Mouse (Mus musculus): ENCODE results near the gene Mnat1. TPM values are rescaled to one million over a fixed set of nuclear protein-coding genes. Genes with fewer than 3 reads are reported as not detected.

The Mnat1 gene
- total and polyA plus RNA-seq, 2 experiments from 2014 or later: 13.2 to 16.1 TPM

DNA sequence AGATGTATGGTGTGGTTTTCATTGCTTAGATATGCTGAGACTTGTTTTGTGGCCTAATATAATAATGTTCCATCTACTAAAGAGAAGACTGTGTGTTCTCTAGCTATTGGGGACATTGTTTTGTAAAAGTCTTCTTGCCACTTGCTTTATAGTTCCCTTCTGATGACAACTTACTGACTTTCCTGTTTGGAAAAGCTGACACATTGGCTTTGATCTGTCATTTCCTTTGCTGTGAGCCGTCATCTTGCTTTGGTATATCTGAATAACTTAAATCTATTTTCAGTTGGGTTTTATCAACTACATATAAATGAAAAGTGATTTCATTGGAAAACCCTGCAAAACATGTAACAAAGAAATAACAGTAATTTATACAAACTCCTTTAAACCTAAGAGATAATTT is 74.9 kb downstream of the Mnat1 start:
- Histone ChIP-seq H3K9me3 (ENCODE audit: low read length) (no peaks in the 10 kb centered on the region), H3K27ac (ENCODE audit: low read depth, low read length) (no peak overlapping the region), H3K4me3 (ENCODE audit: low read depth, low read length) (no peak overlapping the region), H3K4me2 (ENCODE audit: low read depth, low read length, poor library complexity, severe bottlenecking) (no peak overlapping the region), H3K36me3 (ENCODE audit: insufficient read depth, low read length) (no peaks in the 10 kb centered on the region), H3K9ac (replicated peaks; ENCODE audit: low read length, poor library complexity, severe bottlenecking) (no peak overlapping the region), H3K27me3 (ENCODE audit: insufficient read depth, low read length) (no peaks in the 10 kb centered on the region), H3K4me1 (ENCODE audit: insufficient read depth, low read length) (no peaks in the 10 kb centered on the region)
- ATAC-seq (ENCODE audit: low FRiP score) (no peak), DNase-seq (ENCODE audit: low spot score) (no peak)
- WGBS: 70% methylated on average over 1 of the region's 1 CpGs
- no peak for TF ChIP-seq CTCF (IDR thresholded peaks at IDR 0.05)

GRCm38 (mm10) chr12:73199375-73199774 is 75.9 kb downstream of the Mnat1 start:
- DNase-seq (ENCODE audit: low spot score) (no peak), ATAC-seq (ENCODE audit: low FRiP score) (no peak)
- no peak overlapping the region for H3K4me3 ChIP-seq (ENCODE audit: low read depth, low read length)
- no peaks in the 10 kb centered on the region for H3K27me3 ChIP-seq (ENCODE audit: insufficient read depth, low read length)
- no peak overlapping the region for H3K4me2 ChIP-seq (ENCODE audit: low read depth, low read length, poor library complexity, severe bottlenecking)
- H3K9me3 ChIP-seq (ENCODE audit: low read length): no peaks in the 10 kb centered on the region
- H3K27ac ChIP-seq (ENCODE audit: low read depth, low read length): no peak overlapping the region
- no peak for TF ChIP-seq CTCF (IDR thresholded peaks at IDR 0.05)
- no peaks in the 10 kb centered on the region for H3K36me3 ChIP-seq (ENCODE audit: insufficient read depth, low read length)
- no peak overlapping the region for H3K9ac ChIP-seq (replicated peaks; ENCODE audit: low read length, poor library complexity, severe bottlenecking)
- no peaks in the 10 kb centered on the region for H3K4me1 ChIP-seq (ENCODE audit: insufficient read depth, low read length)
- WGBS: 61% methylated on average over 7 of the region's 7 CpGs

- Histone ChIP-seq H3K27me3 (ENCODE audit: insufficient read depth, low read length) (no peaks in the 10 kb centered on the region), H3K9me3 (ENCODE audit: low read length) (no peaks in the 10 kb centered on the region), H3K36me3 (ENCODE audit: insufficient read depth, low read length) (no peaks in the 10 kb centered on the region), H3K4me1 (ENCODE audit: insufficient read depth, low read length) (no peaks in the 10 kb centered on the region), H3K4me3 (ENCODE audit: low read depth, low read length) (no peak overlapping the region), H3K4me2 (ENCODE audit: low read depth, low read length, poor library complexity, severe bottlenecking) (no peak overlapping the region), H3K27ac (ENCODE audit: low read depth, low read length) (no peak overlapping the region), H3K9ac (replicated peaks; ENCODE audit: low read length, poor library complexity, severe bottlenecking) (no peak overlapping the region)
- WGBS: 59% methylated on average over 3 of the region's 3 CpGs
- ATAC-seq (ENCODE audit: low FRiP score) (no peak), DNase-seq (ENCODE audit: low spot score) (no peak)
- no peak for TF ChIP-seq CTCF (IDR thresholded peaks at IDR 0.05)
These were observed 78.1 kb downstream of the Mnat1 start for GRCm38 (mm10) chr12:73201587-73201986.

DNA sequence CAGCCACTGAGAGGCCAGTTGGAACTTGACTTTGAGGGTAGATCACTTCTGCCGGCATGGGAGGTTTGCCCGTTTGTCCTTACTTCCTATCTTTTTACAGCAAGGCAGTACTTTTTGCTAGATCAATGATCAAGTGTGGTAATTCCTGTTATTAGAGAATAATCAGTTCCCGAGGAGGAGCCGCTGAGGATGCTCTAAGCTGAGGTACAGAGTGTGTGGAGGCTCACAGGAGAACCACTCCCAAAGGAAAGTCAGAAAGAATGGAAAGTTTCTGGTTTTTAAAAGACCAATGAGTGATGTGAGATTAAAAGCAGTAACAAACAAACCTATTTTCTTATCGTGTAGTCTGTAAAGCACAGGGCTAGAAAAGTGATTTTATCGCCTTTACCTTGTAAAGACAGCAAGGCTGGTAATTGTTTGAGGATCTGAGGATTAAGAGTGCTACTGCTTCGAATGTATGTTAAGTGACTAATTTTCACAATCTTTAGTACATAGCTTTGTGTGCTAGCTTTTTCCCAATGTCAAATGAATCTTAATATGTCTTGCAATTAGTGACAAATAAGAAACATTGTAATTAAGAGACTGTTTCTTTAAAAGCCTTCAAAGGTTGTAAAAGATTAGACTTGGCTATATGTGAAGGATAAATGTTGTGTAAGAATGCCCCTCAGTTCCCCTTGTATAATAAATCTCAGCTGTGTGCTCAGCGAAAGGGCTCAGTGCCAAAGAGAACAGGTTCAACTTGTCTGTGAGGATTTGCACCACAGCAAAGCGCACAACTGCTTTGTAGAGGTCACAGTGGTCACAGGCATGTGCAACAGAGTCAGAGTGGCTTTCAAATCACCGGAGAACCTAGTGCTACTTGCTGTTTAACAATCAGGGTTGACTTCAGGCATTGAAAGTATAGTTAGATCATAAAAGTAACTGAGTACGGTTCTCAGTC is 82.5 kb downstream of the Mnat1 start:
- Histone ChIP-seq H3K9ac (replicated peaks; ENCODE audit: low read length, poor library complexity, severe bottlenecking) (no peak overlapping the region), H3K4me1 (ENCODE audit: insufficient read depth, low read length) (no peaks in the 10 kb centered on the region), H3K27me3 (ENCODE audit: insufficient read depth, low read length) (no peaks in the 10 kb centered on the region), H3K9me3 (ENCODE audit: low read length) (no peaks in the 10 kb centered on the region), H3K27ac (ENCODE audit: low read depth, low read length) (no peak overlapping the region), H3K36me3 (ENCODE audit: insufficient read depth, low read length) (no peaks in the 10 kb centered on the region), H3K4me3 (ENCODE audit: low read depth, low read length) (no peak overlapping the region), H3K4me2 (ENCODE audit: low read depth, low read length, poor library complexity, severe bottlenecking) (no peak overlapping the region)
- WGBS: 82% methylated on average over 11 of the region's 11 CpGs
- DNase-seq (ENCODE audit: low spot score) (no peak), ATAC-seq (ENCODE audit: low FRiP score) (no peak)
- no peak for TF ChIP-seq CTCF (IDR thresholded peaks at IDR 0.05)

- no peak overlapping the region for H3K4me3 ChIP-seq (ENCODE audit: low read depth, low read length)
- ATAC-seq (ENCODE audit: low FRiP score): no peak
- H3K36me3 ChIP-seq (ENCODE audit: insufficient read depth, low read length): no peaks in the 10 kb centered on the region
- 72% methylated on average over 4 of the region's 4 CpGs for WGBS
- H3K9ac ChIP-seq (replicated peaks; ENCODE audit: low read length, poor library complexity, severe bottlenecking): no peak overlapping the region
- H3K27ac ChIP-seq (ENCODE audit: low read depth, low read length): no peak overlapping the region
- DNase-seq (ENCODE audit: low spot score): no peak
- TF ChIP-seq CTCF (IDR thresholded peaks at IDR 0.05): no peak
- no peak overlapping the region for H3K4me2 ChIP-seq (ENCODE audit: low read depth, low read length, poor library complexity, severe bottlenecking)
- no peaks in the 10 kb centered on the region for H3K9me3 ChIP-seq (ENCODE audit: low read length)
- H3K27me3 ChIP-seq (ENCODE audit: insufficient read depth, low read length): no peaks in the 10 kb centered on the region
- H3K4me1 ChIP-seq (ENCODE audit: insufficient read depth, low read length): no peaks in the 10 kb centered on the region
These were observed 83.5 kb downstream of the Mnat1 start for GRCm38 (mm10) chr12:73207008-73207407.

- ATAC-seq (ENCODE audit: low FRiP score): no peak
- H3K27ac ChIP-seq (ENCODE audit: low read depth, low read length): no peak overlapping the region
- no peaks in the 10 kb centered on the region for H3K36me3 ChIP-seq (ENCODE audit: insufficient read depth, low read length)
- TF ChIP-seq CTCF (IDR thresholded peaks at IDR 0.05): no peak
- no peak overlapping the region for H3K9ac ChIP-seq (replicated peaks; ENCODE audit: low read length, poor library complexity, severe bottlenecking)
- H3K27me3 ChIP-seq (ENCODE audit: insufficient read depth, low read length): no peaks in the 10 kb centered on the region
- 84% methylated on average over 1 of the region's 1 CpGs for WGBS
- DNase-seq (ENCODE audit: low spot score): no peak
- H3K9me3 ChIP-seq (ENCODE audit: low read length): no peaks in the 10 kb centered on the region
- no peak overlapping the region for H3K4me3 ChIP-seq (ENCODE audit: low read depth, low read length)
- no peaks in the 10 kb centered on the region for H3K4me1 ChIP-seq (ENCODE audit: insufficient read depth, low read length)
- H3K4me2 ChIP-seq (ENCODE audit: low read depth, low read length, poor library complexity, severe bottlenecking): no peak overlapping the region
These were observed 83.9 kb downstream of the Mnat1 start for GRCm38 (mm10) chr12:73207461-73207860.

Measured in midbrain, postnatal 0 days (tissue).